Mouse (Mus musculus) 3T3-L1 (cell line): ENCODE measurements at regions not wholly inside any gene's neighbourhood (a gene's known extent, or its start where the extent isn't known, plus 50 kb on each side); places are given as distances from the start of the nearest gene placed in this dataset.

ENCODE experiments used
- DNase-seq: peaks from one replicate; pipeline ENCODE4 v3.0.0-alpha.2; 2015; ENCODE audit warnings: low read depth, low spot score

DNA sequence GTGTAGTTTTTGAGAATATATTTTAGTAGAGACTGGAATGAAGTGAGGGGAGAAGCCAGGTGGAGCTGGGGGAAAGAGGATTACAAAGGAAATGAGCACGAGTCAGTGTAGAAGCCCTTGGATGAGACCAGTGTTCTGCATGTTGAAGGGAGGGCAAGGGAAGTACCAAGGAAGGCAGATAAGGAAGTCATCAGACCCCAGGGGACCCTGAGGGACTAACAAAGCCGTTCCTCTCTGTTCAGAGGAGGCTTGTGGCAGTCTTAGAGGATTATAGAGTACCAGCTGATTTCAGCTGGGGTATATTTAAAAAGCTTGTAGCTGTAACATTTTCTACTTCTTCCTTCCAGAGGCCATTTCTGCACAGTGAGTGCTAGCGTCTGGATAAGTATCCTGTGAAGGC lies 56.7 kb upstream of the Igsf9b start:
- DNase-seq, result no peak

DNA sequence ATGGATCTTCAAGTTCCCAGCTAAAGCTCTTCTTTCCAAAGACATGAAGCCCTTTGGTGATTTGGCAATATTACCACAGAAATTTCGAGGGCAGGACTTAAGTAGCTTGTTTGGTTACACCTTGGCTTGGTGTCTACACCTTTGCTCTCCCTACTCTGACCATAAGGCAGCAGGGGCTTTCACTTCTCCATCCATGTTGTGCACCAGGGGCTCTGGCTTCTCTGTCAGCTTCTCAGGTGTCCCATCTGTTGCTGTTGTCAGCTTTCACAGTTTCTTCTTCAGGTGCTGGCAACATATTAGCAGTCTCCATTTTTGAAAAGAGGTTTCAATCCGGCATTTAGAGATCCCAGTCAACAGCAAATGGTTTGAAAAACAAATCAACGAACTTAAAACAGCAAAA lies 58.1 kb upstream of the Igsf9b start:
- DNase-seq, result no peak

DNA sequence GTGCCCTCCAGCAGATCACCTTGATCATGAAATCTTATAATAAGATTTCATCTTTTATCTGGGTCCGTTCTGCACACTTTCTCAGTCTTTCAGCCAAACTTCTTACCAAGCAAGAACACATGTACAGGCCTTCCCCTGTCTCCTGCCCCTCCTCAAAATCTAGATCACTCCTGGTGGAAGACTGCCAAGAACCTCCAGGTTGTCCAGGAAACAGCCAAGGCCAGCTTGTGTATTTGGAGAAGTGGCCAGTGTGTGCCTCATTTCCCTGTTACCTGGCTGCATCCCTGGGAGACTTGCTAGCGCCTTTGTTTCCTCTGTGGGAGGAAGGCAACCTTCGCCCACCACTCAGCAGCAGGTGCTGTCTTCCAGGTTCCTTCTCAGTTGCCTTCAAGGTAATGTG lies 58.5 kb upstream of the Igsf9b start:
- DNase-seq, result no peak

DNA sequence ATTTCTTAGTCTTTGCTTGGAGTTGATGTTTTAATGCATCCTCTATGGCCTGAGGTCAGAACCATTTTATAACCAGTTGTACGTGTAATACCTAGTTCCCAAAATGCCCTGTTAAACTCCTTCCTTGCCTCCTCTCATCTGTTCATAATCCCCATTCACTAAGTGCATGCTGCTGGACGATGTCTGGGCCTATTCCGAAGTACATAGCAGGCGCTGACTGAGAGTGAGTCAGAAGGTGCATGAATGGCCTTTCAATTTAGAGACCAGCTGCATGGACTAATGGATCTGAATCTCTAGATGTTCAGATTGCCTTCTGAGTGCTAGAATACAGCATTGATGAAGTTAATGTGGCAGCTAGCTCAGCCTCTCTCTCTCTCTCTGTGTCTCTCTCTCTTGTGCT lies 66.3 kb upstream of the Igsf9b start:
- no peak for DNase-seq

DNA sequence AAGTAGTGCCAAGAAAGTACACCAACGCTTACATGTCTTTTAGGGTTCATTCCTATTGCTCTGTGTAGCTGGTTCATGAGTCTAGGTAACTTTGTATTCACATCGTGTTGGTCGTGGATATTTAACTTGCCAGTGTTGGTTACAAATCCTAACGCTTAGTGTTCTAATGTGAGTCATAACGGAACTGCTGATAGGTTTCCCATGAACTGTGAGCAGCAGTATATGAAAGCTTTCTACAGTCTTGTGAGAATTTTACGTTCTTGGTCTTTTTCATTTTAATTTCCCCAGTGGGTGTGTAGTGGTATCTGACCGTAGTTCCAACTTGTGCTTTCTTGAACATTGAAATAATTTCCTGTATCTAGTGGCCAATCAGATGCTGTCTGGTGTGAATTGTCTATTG lies 71.5 kb upstream of the Igsf9b start:
- no peak for DNase-seq

DNA sequence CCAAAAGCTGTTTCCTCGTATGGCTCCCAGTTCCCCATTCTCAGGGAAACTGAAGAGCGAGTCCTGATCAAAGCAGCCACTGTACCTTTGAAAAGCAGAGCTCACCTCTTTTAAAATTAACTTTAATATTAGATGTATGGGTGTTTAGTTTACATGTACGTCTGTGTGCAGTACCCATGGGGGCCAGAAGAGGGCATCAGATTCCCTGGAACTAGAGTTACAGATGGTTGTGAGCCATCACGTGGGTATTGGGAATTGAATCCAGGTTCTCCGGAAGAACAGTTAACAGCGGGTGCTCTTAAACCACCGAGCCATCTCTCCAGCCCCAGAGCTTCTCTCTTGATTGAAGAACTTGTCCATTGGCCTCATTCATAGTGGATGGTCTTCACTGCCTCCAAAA lies 66.0 kb upstream of the Jam3 start:
- peak; percentile 4 for DNase-seq

DNA sequence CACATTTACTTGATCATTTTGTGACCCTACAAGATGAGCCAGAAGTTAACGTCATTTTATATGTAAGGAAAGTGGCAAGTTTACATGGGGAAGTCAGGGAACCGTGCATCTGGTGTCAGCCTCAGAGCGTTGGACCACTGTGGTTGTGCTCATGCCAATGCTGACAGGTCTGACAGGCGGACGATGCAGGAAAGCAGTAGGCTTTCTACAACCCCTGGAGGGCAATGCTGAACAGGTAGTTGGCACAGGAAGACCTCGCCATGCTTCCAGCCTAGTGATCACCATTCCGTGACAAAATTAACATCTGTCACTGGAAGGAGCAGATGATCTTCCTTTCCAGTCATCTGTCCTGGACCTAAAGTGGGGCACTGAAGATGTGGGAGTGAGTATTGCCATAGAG lies 60.8 kb upstream of the Jam3 start:
- no peak for DNase-seq

DNA sequence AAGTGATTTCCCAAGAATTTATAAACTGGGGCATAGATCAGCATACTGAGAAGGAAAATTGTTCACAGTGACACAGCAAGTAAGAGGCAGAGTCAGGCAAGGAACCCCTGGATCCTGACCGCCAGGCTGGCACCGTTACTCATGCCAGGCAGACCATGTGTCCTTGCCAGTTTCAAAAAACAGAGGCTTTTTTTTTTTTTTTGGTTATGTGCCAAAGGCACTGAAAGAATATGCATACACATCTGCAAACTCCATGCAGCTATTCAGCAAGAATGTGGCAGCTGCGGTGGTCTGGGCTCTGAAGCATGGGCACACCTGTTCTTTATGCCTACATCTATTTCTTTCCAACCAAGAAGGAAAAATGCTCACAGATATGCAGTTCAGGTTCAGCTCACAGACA lies 58.8 kb upstream of the Jam3 start:
- no peak for DNase-seq

DNA sequence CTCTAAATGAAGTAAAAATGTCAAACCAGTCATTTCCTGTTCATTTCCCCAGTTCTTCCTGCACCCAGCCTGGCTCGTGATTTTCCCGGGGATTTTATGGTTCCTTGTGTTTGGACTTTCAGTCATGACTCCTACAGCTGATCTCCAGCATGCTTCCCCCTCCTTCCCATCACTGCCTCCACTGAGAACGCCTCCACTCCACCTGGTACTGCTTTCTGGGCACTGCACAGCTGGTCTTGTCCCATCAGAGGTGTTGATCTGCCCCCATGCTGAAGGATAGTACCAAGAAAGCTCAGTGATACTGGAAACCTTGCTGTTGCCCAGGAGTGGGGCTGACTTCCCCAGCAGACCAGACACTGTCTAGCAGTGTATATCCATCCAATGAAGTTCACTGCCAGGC lies 53.6 kb upstream of the Jam3 start:
- DNase-seq, result no peak
